8 mouse cellular contexts compared by ENCODE assay signal in genomic region chr1:133694876-133695275, GRCm38 (mm10). TPM values are rescaled to one million over a fixed set of nuclear protein-coding genes. Genes with fewer than 3 reads are reported as not detected.
A peak's percentile ranks its signal among the peaks of the same experiment; 100 is the strongest.
DNase-seq lines count a peak whose midpoint lies in the region; ATAC-seq and TF ChIP-seq lines count a peak whose summit lies in the region.

No protein-coding gene starts in this region.

- H3K4me3 ChIP-seq in kidney, postnatal 0 days (replicated peaks; ENCODE audit: low read depth, low read length) = no peak overlapping the region
- no peak overlapping the region for H3K4me3 ChIP-seq in hindbrain, embryonic 11.5 days (ENCODE audit: low read depth, low read length)
- no peak overlapping the region for H3K4me3 ChIP-seq in neural tube, embryonic 15.5 days (replicated peaks)

- H3K4me2 ChIP-seq in kidney, postnatal 0 days (ENCODE audit: low read length) = no peak overlapping the region
- H3K4me2 ChIP-seq in hindbrain, embryonic 11.5 days (replicated peaks; ENCODE audit: low read depth, low read length) = no peak overlapping the region
- no peak overlapping the region for H3K4me2 ChIP-seq in neural tube, embryonic 15.5 days

- TF ChIP-seq CTCF in kidney, postnatal 0 days (IDR thresholded peaks at IDR 0.05; ENCODE audit: low read depth) = no peak

- WGBS in kidney, postnatal 0 days = 86% methylated on average over 1 of the region's 1 CpGs
- 78% methylated on average over 1 of the region's 1 CpGs for WGBS in hindbrain, embryonic 11.5 days
- 89% methylated on average over 1 of the region's 1 CpGs for WGBS in neural tube, embryonic 15.5 days

- peak; percentile 42; the same call in 1 of the 2 replicates for ATAC-seq in granulocyte monocyte progenitor cell, adult 5-6 weeks (replicated peaks; ENCODE audit: poor library complexity, severe bottlenecking)
- ATAC-seq in kidney, postnatal 0 days (replicated peaks; ENCODE audit: low FRiP score, low read depth) = no peak
- ATAC-seq in hindbrain, embryonic 11.5 days (ENCODE audit: low FRiP score) = no peak
- ATAC-seq in neural tube, embryonic 15.5 days (ENCODE audit: low FRiP score) = no peak

- peak; percentile 9 for DNase-seq in adrenal gland, adult 2 months
- no peak for DNase-seq in adrenal gland, postnatal 25 days
- DNase-seq in kidney, postnatal 0 days (ENCODE audit: low spot score) = peak; percentile 46
- peak; percentile 79 to 82 for DNase-seq in natural killer cell, adult 2 months (ENCODE audit: low spot score in 2 of 2)
- no peak for DNase-seq in hindbrain, embryonic 11.5 days (ENCODE audit: low spot score)
- DNase-seq in gastrocnemius, postnatal 10 days = no peak

- no peaks in the 10 kb centered on the region for H3K9me3 ChIP-seq in kidney, postnatal 0 days (replicated peaks; ENCODE audit: low read length)
- H3K9me3 ChIP-seq in hindbrain, embryonic 11.5 days (ENCODE audit: control insufficient read depth, low read length) = no peaks in the 10 kb centered on the region
- no peaks in the 10 kb centered on the region for H3K9me3 ChIP-seq in neural tube, embryonic 15.5 days (replicated peaks)

- no peaks in the 10 kb centered on the region for H3K36me3 ChIP-seq in kidney, postnatal 0 days (ENCODE audit: insufficient read depth, low read length)
- no peaks in the 10 kb centered on the region for H3K36me3 ChIP-seq in hindbrain, embryonic 11.5 days (ENCODE audit: control insufficient read depth, insufficient read depth, low read length)
- H3K36me3 ChIP-seq in neural tube, embryonic 15.5 days = no peaks in the 10 kb centered on the region

- H3K9ac ChIP-seq in kidney, postnatal 0 days (ENCODE audit: low read depth, low read length) = no peak overlapping the region
- H3K9ac ChIP-seq in hindbrain, embryonic 11.5 days (ENCODE audit: low read depth, low read length) = no peak overlapping the region
- no peak overlapping the region for H3K9ac ChIP-seq in neural tube, embryonic 15.5 days (replicated peaks)

- H3K27me3 ChIP-seq in kidney, postnatal 0 days (ENCODE audit: insufficient read depth, low read length) = no peaks in the 10 kb centered on the region
- H3K27me3 ChIP-seq in hindbrain, embryonic 11.5 days (ENCODE audit: control insufficient read depth, insufficient read depth, low read length) = no peaks in the 10 kb centered on the region
- no peaks in the 10 kb centered on the region for H3K27me3 ChIP-seq in neural tube, embryonic 15.5 days (replicated peaks)

- peaks cover 34% of the 10 kb centered on the region for H3K4me1 ChIP-seq in kidney, postnatal 0 days (replicated peaks; ENCODE audit: insufficient read depth, low read length)
- no peaks in the 10 kb centered on the region; the same call in 1 of the 2 replicates for H3K4me1 ChIP-seq in hindbrain, embryonic 11.5 days (replicated peaks; ENCODE audit: control insufficient read depth, insufficient read depth, low read length)
- no peaks in the 10 kb centered on the region for H3K4me1 ChIP-seq in neural tube, embryonic 15.5 days

- peak overlapping the region; percentile 79 for H3K27ac ChIP-seq in kidney, postnatal 0 days
- no peak overlapping the region for H3K27ac ChIP-seq in hindbrain, embryonic 11.5 days (ENCODE audit: low read depth, low read length)
- H3K27ac ChIP-seq in neural tube, embryonic 15.5 days (replicated peaks) = no peak overlapping the region

RNA-seq across cellular contexts. Expression of gene Lax1, which starts 5.0 kb away (rescaled TPM):
- total RNA-seq in adrenal gland, adult 2 months (2021) = under 1 TPM in 1 of 2 experiments, not detected in 1; 0.31 TPM
- 0.17 and 0.18 TPM in 2 replicates for polyA plus RNA-seq in adrenal gland, adult 2 months (2012; rRNA removed)
- not detected in 2 replicates for total RNA-seq in adrenal gland, postnatal 25 days (2021)
- not detected in 2 replicates for total RNA-seq in granulocyte monocyte progenitor cell, adult 5-6 weeks (2014; fragmentation: Nextera tagmentation)
- total RNA-seq in granulocyte monocyte progenitor cell, adult 5-6 weeks (2017) = 0.82 and 1.0 TPM in 2 replicates
- polyA plus RNA-seq in kidney, postnatal 0 days (2015; fragmentation: Nextera tagmentation; extraction: Ambion mirVana) = 0.58 and 0.61 TPM in 2 replicates
- 0.12 and 0.22 TPM in 2 replicates for polyA plus RNA-seq in hindbrain, embryonic 11.5 days (2014; fragmentation: Nextera tagmentation; extraction: Ambion mirVana)
- under 1 TPM; 0.09 to 0.25 TPM for total RNA-seq in gastrocnemius, postnatal 10 days (2021)
- polyA plus RNA-seq in neural tube, embryonic 15.5 days (2015; fragmentation: Nextera tagmentation; extraction: Ambion mirVana) = 0.26 and 2.5 TPM in 2 replicates

RNA-seq across cellular contexts. Expression of gene Gm38394, which starts 33.8 kb away (rescaled TPM):
- 10 to 100 TPM; 22.6 to 28.5 TPM for total RNA-seq in adrenal gland, adult 2 months (2021)
- 1.9 and 2.0 TPM in 2 replicates for polyA plus RNA-seq in adrenal gland, adult 2 months (2012; rRNA removed)
- total RNA-seq in adrenal gland, postnatal 25 days (2021) = 26.0 and 30.4 TPM in 2 replicates
- 9.5 and 14.2 TPM in 2 replicates for total RNA-seq in granulocyte monocyte progenitor cell, adult 5-6 weeks (2014; fragmentation: Nextera tagmentation)
- 6.6 and 9.2 TPM in 2 replicates for total RNA-seq in granulocyte monocyte progenitor cell, adult 5-6 weeks (2017)
- polyA plus RNA-seq in kidney, postnatal 0 days (2015; fragmentation: Nextera tagmentation; extraction: Ambion mirVana) = 3.5 and 3.8 TPM in 2 replicates
- 6.7 and 10.4 TPM in 2 replicates for polyA plus RNA-seq in hindbrain, embryonic 11.5 days (2014; fragmentation: Nextera tagmentation; extraction: Ambion mirVana)
- 10 to 100 TPM; 42.4 to 56.6 TPM for total RNA-seq in gastrocnemius, postnatal 10 days (2021)
- polyA plus RNA-seq in neural tube, embryonic 15.5 days (2015; fragmentation: Nextera tagmentation; extraction: Ambion mirVana) = 2.7 and 2.8 TPM in 2 replicates

RNA-seq across cellular contexts. Expression of gene Zbed6, which starts 34.2 kb away (rescaled TPM):
- 10 to 100 TPM in 1 of 2 experiments, 1 to 10 TPM in 1; 8.7 to 10.3 TPM for total RNA-seq in adrenal gland, adult 2 months (2021)
- polyA plus RNA-seq in adrenal gland, adult 2 months (2012; rRNA removed) = not detected in 2 replicates
- 16.6 and 18.0 TPM in 2 replicates for total RNA-seq in adrenal gland, postnatal 25 days (2021)
- total RNA-seq in granulocyte monocyte progenitor cell, adult 5-6 weeks (2014; fragmentation: Nextera tagmentation) = 15.9 and 23.1 TPM in 2 replicates
- 14.5 and 16.3 TPM in 2 replicates for total RNA-seq in granulocyte monocyte progenitor cell, adult 5-6 weeks (2017)
- not detected in 2 replicates for polyA plus RNA-seq in kidney, postnatal 0 days (2015; fragmentation: Nextera tagmentation; extraction: Ambion mirVana)
- not detected in 2 replicates for polyA plus RNA-seq in hindbrain, embryonic 11.5 days (2014; fragmentation: Nextera tagmentation; extraction: Ambion mirVana)
- 10 to 100 TPM; 17.4 to 22.3 TPM for total RNA-seq in gastrocnemius, postnatal 10 days (2021)
- polyA plus RNA-seq in neural tube, embryonic 15.5 days (2015; fragmentation: Nextera tagmentation; extraction: Ambion mirVana) = not detected in 2 replicates

Comparison
In these comparisons a context has a peak if more than half of its experiments do, and no peak if none do; other contexts are left out.
1. DNase-seq: peak in adrenal gland, adult 2 months (single experiment), kidney, postnatal 0 days (single experiment) and natural killer cell, adult 2 months (2 of 2); none in adrenal gland, postnatal 25 days (single experiment), hindbrain, embryonic 11.5 days (single experiment) and gastrocnemius, postnatal 10 days (single experiment).